Mouse (Mus musculus): ENCODE measurements around the gene Pramel1.

- TF ChIP-seq CTCF (IDR thresholded peaks at IDR 0.05; ENCODE audit: low read depth, low read length) (no peak), POLR2AphosphoS5 (IDR thresholded peaks at IDR 0.05; ENCODE audit: insufficient replicate concordance, low read depth, low read length) (no peak), GATA1 (IDR thresholded peaks at IDR 0.05; ENCODE audit: borderline replicate concordance, low read length) (no peak), TAL1 (conservative IDR thresholded peaks at IDR 0.05; ENCODE audit: low read depth, low read length) (no peak), GATA2 (IDR thresholded peaks at IDR 0.05; ENCODE audit: borderline replicate concordance, low read depth, low read length) (no peak)
Observed at GRCm38 (mm10) chr4:143348678-143349077, 45.5 kb upstream of the Pramel1 start.
